ENCODE assay signal across 14 mouse cellular contexts in genomic region chr17:30341556-30341955, GRCm38 (mm10).
"Had no signal": no experiment of that assay in that cellular context is flagged by ENCODE, and none has a peak within 500 bp of the region (broad histone marks: within the 10 kb centered on the region; RNA-seq: fewer than 3 reads in every experiment).

No protein-coding gene starts in this region.

- H3K36me3 ChIP-seq: neural tube, embryonic 15.5 days; stomach, embryonic 15.5 days had no signal

- DNase-seq: right cerebral cortex, adult 18-20 months; right cerebral cortex, postnatal 14 days; right cerebral cortex, postnatal 25 days; right cerebral cortex, postnatal 4 days; spleen, adult 18-20 months; thymus, adult 18-20 months; thymus, adult 2 months; thymus, postnatal 14 days; thymus, postnatal 25 days; thymus, postnatal 36 days; thymus, postnatal 4 days had no signal

- H3K27me3 ChIP-seq: neural tube, embryonic 15.5 days; stomach, embryonic 15.5 days had no signal

- H3K9me3 ChIP-seq: neural tube, embryonic 15.5 days; stomach, embryonic 15.5 days had no signal

- H3K27ac ChIP-seq: stomach, embryonic 15.5 days; stomach, postnatal 0 days had no signal

- H3K4me2 ChIP-seq: neural tube, embryonic 15.5 days; stomach, embryonic 15.5 days had no signal

- H3K9ac ChIP-seq: neural tube, embryonic 15.5 days; stomach, embryonic 15.5 days had no signal

- H3K4me3 ChIP-seq: neural tube, embryonic 15.5 days; stomach, embryonic 15.5 days had no signal
